ENCODE assay signal across 10 mouse cellular contexts in genomic region chr10:61919496-61919895, GRCm38 (mm10). TPM values are rescaled to one million over a fixed set of nuclear protein-coding genes. Genes with fewer than 3 reads are reported as not detected.
DNase-seq lines count a peak whose midpoint lies in the region; ATAC-seq and TF ChIP-seq lines count a peak whose summit lies in the region.
"Had no signal": no experiment of that assay in that cellular context is flagged by ENCODE, and none has a peak within 500 bp of the region (broad histone marks: within the 10 kb centered on the region; RNA-seq: fewer than 3 reads in every experiment).

No protein-coding gene starts in this region.

- peak overlapping the region; percentile 38; the same call in 1 of the 2 replicates for H3K27ac ChIP-seq in kidney, postnatal 0 days
- peak overlapping the region; percentile 56 for H3K27ac ChIP-seq in limb, embryonic 10.5 days

- WGBS in kidney, postnatal 0 days = 59% methylated on average over 4 of the region's 4 CpGs
- 90% methylated on average over 4 of the region's 4 CpGs for WGBS in limb, embryonic 10.5 days

- no peak for TF ChIP-seq CTCF in kidney, postnatal 0 days (IDR thresholded peaks at IDR 0.05; ENCODE audit: low read depth)

- H3K4me3 ChIP-seq in kidney, postnatal 0 days (replicated peaks; ENCODE audit: low read depth, low read length) = no peak overlapping the region
- H3K4me3 ChIP-seq in limb, embryonic 10.5 days = no peak overlapping the region

- no peak for ATAC-seq in kidney, postnatal 0 days (replicated peaks; ENCODE audit: low FRiP score, low read depth)
- ATAC-seq: inflammation-experienced regulatory T-cells, adult 6 months had no signal

- H3K27me3 ChIP-seq in kidney, postnatal 0 days (ENCODE audit: insufficient read depth, low read length) = no peaks in the 10 kb centered on the region
- no peaks in the 10 kb centered on the region for H3K27me3 ChIP-seq in limb, embryonic 10.5 days (ENCODE audit: low read depth, poor library complexity, severe bottlenecking)

- no peaks in the 10 kb centered on the region for H3K36me3 ChIP-seq in kidney, postnatal 0 days (ENCODE audit: insufficient read depth, low read length)
- no peaks in the 10 kb centered on the region for H3K36me3 ChIP-seq in limb, embryonic 10.5 days

- H3K4me1 ChIP-seq in kidney, postnatal 0 days (replicated peaks; ENCODE audit: insufficient read depth, low read length) = peaks cover 14% of the 10 kb centered on the region
- peaks cover 31% of the 10 kb centered on the region for H3K4me1 ChIP-seq in limb, embryonic 10.5 days

- DNase-seq in cerebellum, adult 11 months = peak; percentile 7
- DNase-seq in cerebellum, adult 8-10 months = no peak
- no peak for DNase-seq in kidney, postnatal 0 days (ENCODE audit: low spot score)
- no peak for DNase-seq in kidney, postnatal 36 days
- peak; percentile 48 to 59 for DNase-seq in cerebellum, postnatal 14 days
- no peak for DNase-seq in limb, embryonic 10.5 days (ENCODE audit: low spot score)
- no peak for DNase-seq in frontal cortex, postnatal 25 days (ENCODE audit: low spot score in 2 of 2)
- DNase-seq in embryo, embryonic 11 days = no peak
- DNase-seq: gastrocnemius, postnatal 36 days had no signal

- no peak overlapping the region for H3K4me2 ChIP-seq in kidney, postnatal 0 days (ENCODE audit: low read length)

- H3K9me3 ChIP-seq in kidney, postnatal 0 days (replicated peaks; ENCODE audit: low read length) = 0 out of 2 replicates have a peak, but pooled peaks cover 5% of the 10 kb centered on the region
- H3K9me3 ChIP-seq in limb, embryonic 10.5 days (replicated peaks) = peaks cover 2% of the 10 kb centered on the region; the same call in 1 of the 2 replicates

- H3K9ac ChIP-seq in kidney, postnatal 0 days (ENCODE audit: low read depth, low read length) = no peak overlapping the region

RNA-seq across cellular contexts. Expression of gene Col13a1, which starts 59.4 kb away (rescaled TPM):
- polyA plus RNA-seq in kidney, postnatal 0 days (2015; fragmentation: Nextera tagmentation; extraction: Ambion mirVana) = 5.8 and 7.3 TPM in 2 replicates
- polyA plus RNA-seq in limb, embryonic 10.5 days (2016; fragmentation: Nextera tagmentation; extraction: Ambion mirVana) = 2.7 and 2.9 TPM in 2 replicates
- polyA plus RNA-seq: inflammation-experienced regulatory T-cells, adult 6 months had no signal

Comparison
In these comparisons a context has a peak if more than half of its experiments do, and no peak if none do; other contexts are left out.
1. DNase-seq: peak in cerebellum, adult 11 months (single experiment) and cerebellum, postnatal 14 days (2 of 2); none in cerebellum, adult 8-10 months (single experiment), kidney, postnatal 0 days (single experiment), kidney, postnatal 36 days (0 of 2), limb, embryonic 10.5 days (single experiment), frontal cortex, postnatal 25 days (0 of 2) and embryo, embryonic 11 days (single experiment).